Mouse (Mus musculus) intestine, embryonic 15.5 days (tissue): ENCODE results near the gene Myo1b. TPM values are rescaled to one million over a fixed set of nuclear protein-coding genes. Genes with fewer than 3 reads are reported as not detected.
A peak's percentile ranks its signal among the peaks of the same experiment; 100 is the strongest.

ENCODE experiments used
- ATAC-seq: fragments of 200-750 bp; cut with Nextera tagmentation; 2 replicates; pipeline ENCODE4 v1.8.0; 2017; ENCODE audit warnings: moderate TSS enrichment, moderate library complexity
- H3K27ac ChIP-seq: fragments of 300-500 bp; sonication (generic); 2 replicates; pipeline ENCODE4 v1.5.1; 2015; ENCODE audit warnings: mild to moderate bottlenecking, inconsistent platforms
- H3K27me3 ChIP-seq: fragments of 300-500 bp; sonication (generic); replicated peaks from 2 replicates; pipeline ENCODE4 v1.6.1; 2015; ENCODE audit warnings: inconsistent platforms
- H3K36me3 ChIP-seq: fragments of 300-500 bp; sonication (generic); 2 replicates; pipeline ENCODE4 v1.6.1; 2015; ENCODE audit warnings: inconsistent platforms
- H3K4me1 ChIP-seq: fragments of 300-500 bp; sonication (generic); replicated peaks from 2 replicates; pipeline ENCODE4 v1.6.1; 2015; ENCODE audit warnings: inconsistent platforms
- H3K4me2 ChIP-seq: fragments of 300-500 bp; sonication (generic); replicated peaks from 2 replicates; pipeline ENCODE4 v1.6.1; 2015; ENCODE audit warnings: mild to moderate bottlenecking, inconsistent platforms
- H3K4me3 ChIP-seq: fragments of 300-500 bp; sonication (generic); replicated peaks from 2 replicates; pipeline ENCODE4 v1.5.1; 2015; ENCODE audit warnings: inconsistent platforms
- H3K9ac ChIP-seq: fragments of 300-500 bp; sonication (generic); 2 replicates; pipeline ENCODE4 v1.6.1; 2015; ENCODE audit warnings: inconsistent platforms
- H3K9me3 ChIP-seq: fragments of 300-500 bp; sonication (generic); 2 replicates; pipeline ENCODE4 v1.6.1; 2016; ENCODE audit warnings: inconsistent platforms
- WGBS: fragments of 180-500 bp; shearing (Covaris S2); methylation state at CpG from one replicate; pipeline ENCODE4 v1.1.7; 2015; 5-methylcytosine and 5-hydroxymethylcytosine counted together
- polyA plus RNA-seq: library from polyadenylated mRNA; unstranded; fragments of >200 nt; fragmentation: Nextera tagmentation; extraction: Ambion mirVana; gene quantifications from 2 replicates; pipeline ENCODE4 v1.2.1, GENCODE M21; 2015

The Myo1b gene
- polyA plus RNA-seq, 1 experiment from 2014 or later = 54.0 TPM

DNA sequence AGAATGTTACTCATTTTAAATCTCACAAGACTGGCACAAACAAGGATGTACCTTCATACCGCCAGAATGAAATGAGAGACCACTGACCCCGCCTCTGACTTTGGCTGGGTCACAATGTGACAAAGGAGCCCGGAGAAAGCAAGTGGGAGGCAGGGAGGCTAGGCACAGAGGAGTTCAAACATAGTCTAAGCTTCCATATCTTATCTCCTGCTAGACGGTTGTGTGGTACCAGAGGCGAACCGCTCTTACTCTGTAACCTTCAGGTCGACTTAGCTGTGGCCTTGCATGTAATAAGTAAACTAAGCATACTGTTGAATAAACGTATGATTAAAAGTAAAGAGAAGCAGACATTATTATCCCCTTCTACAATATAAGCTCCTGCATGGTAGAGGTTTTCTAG, 80.1 kb downstream of the Myo1b start:
- no peak overlapping the region for H3K4me2 ChIP-seq
- peak; percentile 70 for ATAC-seq
- H3K9ac ChIP-seq = no peak overlapping the region
- H3K9me3 ChIP-seq = no peaks in the 10 kb centered on the region
- no peaks in the 10 kb centered on the region for H3K27me3 ChIP-seq
- no peak overlapping the region for H3K4me3 ChIP-seq
- H3K36me3 ChIP-seq = 0 out of 2 replicates have a peak, but pooled peaks cover 3% of the 10 kb centered on the region
- 43% methylated on average over 8 of the region's 8 CpGs for WGBS
- no peak overlapping the region for H3K27ac ChIP-seq
- H3K4me1 ChIP-seq = peaks cover 20% of the 10 kb centered on the region

DNA sequence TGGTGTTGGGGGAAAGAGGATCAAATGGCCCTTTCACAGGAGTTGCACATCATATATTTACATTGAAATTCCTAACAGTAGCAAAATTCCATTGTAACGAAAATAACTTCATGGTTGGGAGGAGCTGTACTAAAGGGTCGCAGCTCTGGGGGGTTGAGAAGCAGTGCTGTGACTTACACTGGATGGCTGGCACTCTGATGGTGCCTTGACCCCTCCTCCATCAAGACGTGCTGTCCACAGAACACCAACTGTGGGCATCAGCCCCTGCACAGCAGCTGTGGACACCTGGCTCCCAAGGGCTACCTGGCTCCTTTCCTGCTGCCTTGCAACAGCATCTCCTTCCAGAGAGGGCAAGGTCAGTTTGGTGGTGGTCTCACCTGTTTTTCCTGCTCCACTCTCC, 81.8 kb downstream of the Myo1b start:
- no peak for ATAC-seq
- Histone ChIP-seq H3K4me1 (peaks cover 20% of the 10 kb centered on the region), H3K9ac (no peak overlapping the region), H3K4me3 (no peak overlapping the region), H3K27ac (no peak overlapping the region), H3K36me3 (0 out of 2 replicates have a peak, but pooled peaks cover 3% of the 10 kb centered on the region), H3K27me3 (no peaks in the 10 kb centered on the region), H3K4me2 (no peak overlapping the region), H3K9me3 (no peaks in the 10 kb centered on the region)
- WGBS = 74% methylated on average over 3 of the region's 3 CpGs

DNA sequence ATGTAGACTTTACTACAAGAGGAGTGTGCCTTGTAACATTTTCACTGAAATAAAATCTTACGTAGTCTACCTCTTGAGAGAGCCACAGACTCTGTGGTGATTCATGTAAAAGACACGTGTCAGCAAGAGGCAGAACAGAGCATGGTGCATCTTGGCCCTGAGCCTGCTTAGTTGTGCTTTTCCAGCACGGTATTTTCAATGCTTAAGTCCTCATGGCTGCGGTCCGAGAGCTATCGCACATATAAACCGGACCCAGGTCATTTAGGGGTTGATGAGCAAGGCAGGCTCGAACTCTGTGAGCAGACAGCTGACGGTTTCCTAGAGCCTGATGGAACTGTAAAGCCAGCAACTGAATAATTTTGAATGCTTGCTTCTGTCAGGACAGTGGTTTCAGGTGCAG, 86.5 kb downstream of the Myo1b start:
- 0 out of 2 replicates have a peak, but pooled peaks cover 3% of the 10 kb centered on the region for H3K36me3 ChIP-seq
- no peak overlapping the region for H3K4me2 ChIP-seq
- H3K9me3 ChIP-seq = no peaks in the 10 kb centered on the region
- H3K4me1 ChIP-seq = no peaks in the 10 kb centered on the region; the same call in 1 of the 2 replicates
- no peak overlapping the region for H3K4me3 ChIP-seq
- H3K9ac ChIP-seq = no peak overlapping the region
- H3K27me3 ChIP-seq = no peaks in the 10 kb centered on the region
- H3K27ac ChIP-seq = no peak overlapping the region
- WGBS = 73% methylated on average over 9 of the region's 9 CpGs
- no peak for ATAC-seq

DNA sequence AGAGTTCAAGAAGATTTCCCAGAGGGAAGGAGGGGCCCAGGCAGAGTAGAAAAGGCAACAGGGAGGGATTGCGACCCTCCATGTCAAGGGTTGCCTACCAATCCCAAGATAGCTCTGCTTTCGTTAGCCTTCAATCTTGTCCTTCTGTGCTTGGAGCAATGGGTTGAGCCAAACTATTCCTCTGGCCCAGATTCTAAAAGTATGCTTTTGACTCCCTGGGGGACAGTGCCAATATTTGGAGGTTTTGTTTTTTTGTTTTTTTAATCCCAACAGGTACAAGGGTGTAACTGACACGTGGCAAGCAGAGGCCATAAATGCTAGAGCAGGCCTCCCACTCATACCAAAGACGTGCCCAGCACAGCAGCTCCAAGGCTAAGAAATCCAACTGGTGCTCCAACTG, 93.3 kb downstream of the Myo1b start:
- H3K36me3 ChIP-seq = no peaks in the 10 kb centered on the region
- no peaks in the 10 kb centered on the region for H3K9me3 ChIP-seq
- no peak for ATAC-seq
- H3K27me3 ChIP-seq = no peaks in the 10 kb centered on the region
- no peak overlapping the region for H3K4me2 ChIP-seq
- WGBS = 76% methylated on average over 4 of the region's 4 CpGs
- H3K4me3 ChIP-seq = no peak overlapping the region
- H3K4me1 ChIP-seq = peaks cover 11% of the 10 kb centered on the region
- no peak overlapping the region for H3K9ac ChIP-seq
- peak overlapping the region; percentile 64 for H3K27ac ChIP-seq

DNA sequence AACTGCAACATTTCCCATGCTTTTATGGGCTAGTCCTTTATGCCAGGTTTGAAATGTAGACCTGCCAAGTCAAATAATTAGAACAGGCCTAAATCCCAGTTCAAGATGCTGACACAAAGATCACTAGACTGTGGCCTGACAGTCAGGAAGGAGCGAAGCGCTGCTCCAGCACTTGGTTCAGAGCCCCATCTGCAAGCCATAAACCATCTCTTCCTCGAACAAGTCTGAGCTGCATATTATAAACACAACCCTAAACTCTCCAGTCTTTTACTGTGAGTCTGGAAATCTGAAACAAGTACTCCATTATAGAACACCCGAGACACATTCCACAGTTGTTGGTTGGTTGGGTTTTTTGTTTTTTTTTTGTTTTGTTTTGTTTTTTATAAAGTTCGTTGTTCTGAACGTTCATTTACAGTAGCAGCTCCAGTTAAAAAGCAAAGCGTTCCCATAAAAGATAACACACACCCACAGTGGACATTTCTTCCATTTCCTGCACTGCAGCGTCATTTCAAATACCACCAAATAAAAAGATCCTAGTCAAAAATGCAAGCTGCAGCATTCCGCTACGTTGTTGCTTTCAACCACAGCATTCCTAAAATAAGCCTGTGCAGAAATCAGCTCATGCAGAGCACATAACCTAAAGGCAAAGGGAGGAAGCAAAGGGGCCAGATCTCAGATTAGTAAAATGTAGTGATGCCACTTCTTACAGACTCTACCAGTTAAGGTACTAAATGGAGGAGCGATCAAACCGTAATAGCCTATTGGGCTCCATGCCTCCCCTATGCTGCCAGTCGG, 94.0 kb downstream of the Myo1b start:
- Histone ChIP-seq H3K9ac (no peak overlapping the region), H3K9me3 (no peaks in the 10 kb centered on the region), H3K4me2 (no peak overlapping the region), H3K27ac (peak overlapping the region; percentile 64), H3K4me1 (peaks cover 11% of the 10 kb centered on the region), H3K4me3 (no peak overlapping the region), H3K36me3 (no peaks in the 10 kb centered on the region), H3K27me3 (no peaks in the 10 kb centered on the region)
- ATAC-seq = no peak
- 55% methylated on average over 13 of the region's 13 CpGs for WGBS

DNA sequence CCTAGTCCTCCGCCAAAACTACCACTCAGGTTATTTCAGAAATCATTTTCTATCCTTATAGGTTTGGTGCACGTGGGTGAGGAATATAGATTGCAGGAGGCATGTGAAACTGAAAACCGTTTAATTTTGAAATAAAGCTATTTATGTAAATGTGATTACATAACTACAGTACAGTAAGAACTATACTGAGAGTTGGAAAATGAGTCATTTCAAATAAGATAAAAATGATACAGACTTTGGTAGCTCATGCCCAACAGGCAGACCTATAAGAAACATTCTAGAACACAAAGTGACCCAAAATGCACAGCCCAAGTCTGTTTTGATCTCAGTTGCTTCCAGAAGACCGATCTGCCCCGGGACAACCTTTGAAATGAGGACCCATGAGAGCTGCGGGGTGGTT, 95.4 kb downstream of the Myo1b start:
- Histone ChIP-seq H3K36me3 (no peaks in the 10 kb centered on the region), H3K9me3 (no peaks in the 10 kb centered on the region), H3K27ac (no peak overlapping the region), H3K9ac (no peak overlapping the region), H3K4me1 (peaks cover 11% of the 10 kb centered on the region), H3K27me3 (no peaks in the 10 kb centered on the region), H3K4me3 (no peak overlapping the region), H3K4me2 (no peak overlapping the region)
- ATAC-seq = no peak
- WGBS = 86% methylated on average over 6 of the region's 6 CpGs

DNA sequence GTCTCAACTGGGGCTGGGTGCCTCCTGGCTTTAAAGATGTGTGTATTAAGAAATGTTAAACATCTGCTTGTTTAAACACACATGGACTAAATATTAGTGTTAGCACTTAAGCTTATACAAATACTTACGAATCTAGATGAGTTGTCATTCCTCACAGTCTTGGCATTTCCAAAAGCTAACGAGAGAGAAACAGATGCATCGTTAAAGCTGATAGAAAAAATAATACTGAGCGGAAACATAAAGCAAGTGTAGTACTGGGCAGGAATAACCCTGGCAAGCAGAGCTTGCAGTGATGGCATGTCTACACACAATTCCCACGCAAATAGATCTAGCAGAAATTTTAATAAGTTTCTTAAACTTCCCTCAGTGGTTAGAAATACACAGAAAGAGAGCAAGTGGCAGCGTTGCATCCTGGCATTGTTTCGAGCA, 95.8 kb downstream of the Myo1b start:
- Histone ChIP-seq H3K9ac (no peak overlapping the region), H3K9me3 (no peaks in the 10 kb centered on the region), H3K27me3 (no peaks in the 10 kb centered on the region), H3K27ac (no peak overlapping the region), H3K4me3 (no peak overlapping the region), H3K4me2 (no peak overlapping the region), H3K36me3 (no peaks in the 10 kb centered on the region), H3K4me1 (peaks cover 11% of the 10 kb centered on the region)
- peak; percentile 43; the same call in 1 of the 2 replicates for ATAC-seq
- 46% methylated on average over 7 of the region's 7 CpGs for WGBS

DNA sequence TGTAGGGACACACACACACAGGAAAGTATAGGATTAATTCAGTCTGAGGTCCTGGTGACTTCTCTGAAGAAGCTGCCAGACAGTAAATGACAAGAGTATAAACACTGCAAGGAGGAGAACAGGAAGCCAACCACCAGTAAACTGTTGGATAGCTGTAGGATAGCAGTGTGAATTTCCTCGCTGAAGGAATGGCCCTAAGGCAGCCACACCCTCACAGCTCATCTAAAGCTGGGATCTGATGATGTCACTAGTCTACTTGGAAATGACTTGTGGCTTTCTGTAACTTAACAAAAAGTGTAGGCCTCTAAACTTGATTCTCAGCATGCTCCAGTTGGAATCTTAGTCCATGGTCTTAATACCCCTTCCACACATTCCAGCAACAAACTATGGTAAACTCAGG, 100.2 kb downstream of the Myo1b start:
- no peaks in the 10 kb centered on the region for H3K9me3 ChIP-seq
- ATAC-seq = no peak
- H3K4me3 ChIP-seq = no peak overlapping the region
- H3K27me3 ChIP-seq = no peaks in the 10 kb centered on the region
- H3K4me1 ChIP-seq = peaks cover 3% of the 10 kb centered on the region; the same call in 1 of the 2 replicates
- no peaks in the 10 kb centered on the region for H3K36me3 ChIP-seq
- no peak overlapping the region for H3K9ac ChIP-seq
- 63% methylated on average over 1 of the region's 1 CpGs for WGBS
- no peak overlapping the region for H3K4me2 ChIP-seq
- H3K27ac ChIP-seq = no peak overlapping the region

DNA sequence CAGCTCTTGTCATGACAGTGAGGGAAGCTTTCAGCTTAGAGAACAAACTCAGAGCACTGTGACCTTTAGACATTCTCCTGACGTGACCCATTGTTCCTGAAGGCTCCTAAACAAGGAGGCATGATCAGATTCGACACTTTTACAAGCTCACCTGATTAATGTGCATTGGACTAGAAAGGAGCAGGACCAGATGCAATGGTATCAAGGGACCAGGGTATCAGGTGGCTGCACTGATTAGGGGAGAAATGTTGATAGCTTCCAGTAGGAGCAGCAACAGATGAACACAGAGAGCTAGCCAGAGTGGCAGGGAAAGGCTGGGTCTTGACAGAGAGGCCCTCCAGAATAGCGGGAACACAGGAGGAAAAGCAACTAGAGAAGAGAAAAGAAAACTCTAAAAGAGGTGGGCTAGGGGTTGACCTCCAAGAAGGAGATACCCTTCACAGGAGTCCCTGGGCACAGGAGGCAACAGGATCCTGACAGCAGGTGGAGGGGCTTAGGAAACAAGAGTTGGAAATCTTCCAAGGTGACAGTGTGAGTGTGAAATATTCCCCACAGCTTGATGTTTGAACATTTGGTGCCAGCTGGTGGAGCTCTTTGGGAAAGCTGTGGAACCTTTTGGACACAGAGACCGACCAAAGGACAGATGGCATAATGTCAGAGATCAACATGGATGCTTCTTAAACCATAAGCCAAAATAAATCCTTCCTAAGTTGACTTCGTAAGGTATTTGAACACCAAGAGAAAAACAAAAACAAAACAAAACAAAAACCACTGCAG, 100.8 kb downstream of the Myo1b start:
- WGBS = 59% methylated on average over 5 of the region's 5 CpGs
- ATAC-seq = peak; percentile 67; the same call in 1 of the 2 replicates

DNA sequence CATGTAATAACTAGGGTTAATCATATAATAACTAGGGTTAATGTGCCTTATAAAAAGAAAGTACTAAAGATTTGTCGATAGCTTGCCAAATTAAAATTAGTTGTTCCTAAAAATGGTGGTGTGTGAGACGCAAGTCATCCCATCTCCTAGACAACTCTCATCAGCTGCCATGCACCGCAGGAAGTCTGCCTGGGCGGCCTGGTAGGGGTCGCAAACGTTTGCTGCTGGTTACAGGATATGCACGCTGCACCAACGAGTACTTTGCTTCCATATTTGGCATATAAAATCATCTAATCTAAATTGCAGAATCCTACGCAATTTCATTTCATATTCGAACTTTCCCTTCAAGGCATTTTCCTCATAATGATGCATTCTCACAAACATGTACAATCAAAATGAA, 107.0 kb downstream of the Myo1b start:
- ATAC-seq = no peak
- 0 out of 2 replicates have a peak, but pooled peaks cover 4% of the 10 kb centered on the region for H3K4me1 ChIP-seq
- WGBS = 86% methylated on average over 10 of the region's 10 CpGs
- no peaks in the 10 kb centered on the region for H3K27me3 ChIP-seq
- H3K9me3 ChIP-seq = no peaks in the 10 kb centered on the region
- H3K4me2 ChIP-seq = no peak overlapping the region
- no peak overlapping the region for H3K9ac ChIP-seq
- no peaks in the 10 kb centered on the region for H3K36me3 ChIP-seq
- H3K27ac ChIP-seq = no peak overlapping the region
- H3K4me3 ChIP-seq = no peak overlapping the region

More for the DNA sequence above, 100.8 kb downstream of the Myo1b start:
- no peak overlapping the region for H3K27ac ChIP-seq
- no peaks in the 10 kb centered on the region for H3K27me3 ChIP-seq
- no peak overlapping the region for H3K4me3 ChIP-seq
- H3K9ac ChIP-seq = no peak overlapping the region
- H3K4me2 ChIP-seq = no peak overlapping the region
- H3K9me3 ChIP-seq = no peaks in the 10 kb centered on the region
- no peaks in the 10 kb centered on the region; the same call in 1 of the 2 replicates for H3K4me1 ChIP-seq
- H3K36me3 ChIP-seq = no peaks in the 10 kb centered on the region

DNA sequence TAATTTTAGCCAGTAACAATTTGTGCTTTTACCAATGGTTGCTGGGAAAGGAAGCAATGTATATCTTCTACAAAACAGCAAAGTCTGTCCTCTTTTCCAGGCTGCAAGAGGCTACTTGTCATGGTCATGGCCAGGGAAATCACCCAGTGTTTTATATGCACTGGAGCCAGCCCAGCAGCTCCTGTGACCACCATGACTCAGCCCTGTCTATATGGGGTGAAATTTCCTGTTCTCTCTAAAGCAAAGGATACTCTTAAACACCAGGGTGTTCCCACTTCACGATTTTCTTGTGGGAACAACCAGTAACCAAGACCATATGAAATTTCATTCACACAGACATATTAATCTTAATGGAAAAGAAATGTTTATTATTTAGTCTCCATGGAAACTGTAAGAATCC, 107.6 kb downstream of the Myo1b start:
- no peak overlapping the region for H3K9ac ChIP-seq
- H3K4me1 ChIP-seq = 0 out of 2 replicates have a peak, but pooled peaks cover 4% of the 10 kb centered on the region
- H3K27me3 ChIP-seq = no peaks in the 10 kb centered on the region
- no peak overlapping the region for H3K27ac ChIP-seq
- 76% methylated on average over 1 of the region's 1 CpGs for WGBS
- H3K9me3 ChIP-seq = no peaks in the 10 kb centered on the region
- H3K4me3 ChIP-seq = no peak overlapping the region
- no peak for ATAC-seq
- H3K36me3 ChIP-seq = no peaks in the 10 kb centered on the region
- H3K4me2 ChIP-seq = no peak overlapping the region

DNA sequence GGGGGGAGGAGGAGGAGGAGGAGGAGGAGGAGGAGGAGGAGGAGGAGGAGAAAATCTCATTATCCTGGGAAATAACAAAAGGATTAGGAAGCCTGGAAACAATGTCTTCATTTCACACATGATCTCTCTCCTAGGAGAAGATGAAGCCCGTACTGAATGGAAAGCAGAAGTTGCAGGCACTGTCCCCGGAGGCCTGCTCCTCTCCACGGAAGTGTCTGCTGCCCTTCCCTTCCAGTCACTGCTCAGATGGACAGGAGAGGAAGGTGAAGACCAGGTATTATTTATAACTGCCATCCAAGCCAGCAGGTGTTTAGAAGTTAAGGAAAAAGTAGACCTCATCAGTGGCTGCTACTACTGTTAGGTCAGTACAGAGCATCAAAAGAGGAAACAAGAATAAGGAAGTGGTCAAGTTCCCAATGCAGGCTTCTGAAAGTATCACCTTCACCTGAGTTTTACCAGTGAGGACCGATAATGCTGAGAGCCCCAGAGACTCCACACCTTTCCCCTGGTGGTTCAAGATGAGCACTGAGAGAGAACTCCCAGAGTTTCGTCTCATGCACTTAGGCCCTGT, 110.7 kb downstream of the Myo1b start:
- Histone ChIP-seq H3K27me3 (no peaks in the 10 kb centered on the region), H3K36me3 (peaks cover 1% of the 10 kb centered on the region; the same call in 1 of the 2 replicates), H3K4me2 (no peak overlapping the region), H3K9ac (no peak overlapping the region), H3K4me3 (no peak overlapping the region), H3K27ac (no peak overlapping the region), H3K4me1 (0 out of 2 replicates have a peak, but pooled peaks cover 4% of the 10 kb centered on the region), H3K9me3 (no peaks in the 10 kb centered on the region)
- ATAC-seq = no peak
- 70% methylated on average over 5 of the region's 5 CpGs for WGBS
